7 mouse cellular contexts compared by ENCODE assay signal in genomic region chr1:136345454-136346372, GRCm38 (mm10). TPM values are rescaled to one million over a fixed set of nuclear protein-coding genes. Genes with fewer than 3 reads are reported as not detected.
A peak's percentile ranks its signal among the peaks of the same experiment; 100 is the strongest.
DNase-seq lines count a peak whose midpoint lies in the region; ATAC-seq lines count a peak whose summit lies in the region.

Gene Camsap2, minus strand, starts transcription at chr1:136346104.

- H3K4me3 ChIP-seq in embryonic facial prominence, embryonic 10.5 days, result peak within 1 kb of the TSS; percentile 96
- H3K4me3 ChIP-seq in limb, embryonic 10.5 days, result peak within 1 kb of the TSS; percentile 99
- H3K4me3 ChIP-seq in midbrain, embryonic 12.5 days, result peak within 1 kb of the TSS; percentile 93

- H3K27ac ChIP-seq in embryonic facial prominence, embryonic 10.5 days (replicated peaks), result peak within 1 kb of the TSS; percentile 98
- peak within 1 kb of the TSS; percentile 97 for H3K27ac ChIP-seq in limb, embryonic 10.5 days
- H3K27ac ChIP-seq in midbrain, embryonic 12.5 days (replicated peaks), result peak within 1 kb of the TSS; percentile 98

- peak; percentile 84 for ATAC-seq in granulocyte monocyte progenitor cell, adult 5-6 weeks (replicated peaks; ENCODE audit: poor library complexity, severe bottlenecking)
- ATAC-seq in midbrain, embryonic 12.5 days (ENCODE audit: low FRiP score, low read depth), result peak; percentile 98

- H3K4me1 ChIP-seq in embryonic facial prominence, embryonic 10.5 days, result peaks cover 47% of the 10 kb centered on the region
- H3K4me1 ChIP-seq in limb, embryonic 10.5 days, result peaks cover 34% of the 10 kb centered on the region
- H3K4me1 ChIP-seq in midbrain, embryonic 12.5 days, result peaks cover 34% of the 10 kb centered on the region

- peak within 1 kb of the TSS; percentile 96 for H3K9ac ChIP-seq in midbrain, embryonic 12.5 days (replicated peaks)

- H3K36me3 ChIP-seq in embryonic facial prominence, embryonic 10.5 days (replicated peaks), result peaks cover 5% of the 10 kb centered on the region
- peaks cover 5% of the 10 kb centered on the region for H3K36me3 ChIP-seq in limb, embryonic 10.5 days
- no peaks in the 10 kb centered on the region for H3K36me3 ChIP-seq in midbrain, embryonic 12.5 days

- WGBS in embryonic facial prominence, embryonic 10.5 days, result under 1% methylated on average over 121 of the region's 121 CpGs
- WGBS in limb, embryonic 10.5 days, result under 1% methylated on average over 113 of the region's 121 CpGs
- under 1% methylated on average over 106 of the region's 121 CpGs for WGBS in midbrain, embryonic 12.5 days

- peak within 1 kb of the TSS; percentile 77 for H3K4me2 ChIP-seq in midbrain, embryonic 12.5 days (replicated peaks)

- H3K9me3 ChIP-seq in embryonic facial prominence, embryonic 10.5 days, result no peaks in the 10 kb centered on the region
- H3K9me3 ChIP-seq in limb, embryonic 10.5 days (replicated peaks), result no peaks in the 10 kb centered on the region
- H3K9me3 ChIP-seq in midbrain, embryonic 12.5 days, result no peaks in the 10 kb centered on the region

- peak; percentile 97 for DNase-seq in adrenal gland, postnatal 14 days
- DNase-seq in embryonic facial prominence, embryonic 10.5 days (ENCODE audit: low spot score), result peak; percentile 96
- DNase-seq in kidney, adult 11 months, result peak; percentile 93
- DNase-seq in limb, embryonic 10.5 days (ENCODE audit: low spot score), result peak; percentile 96
- DNase-seq in skeletal muscle tissue, adult 2 months (ENCODE audit: low read depth, low spot score), result peak; percentile 83

- peaks cover 11% of the 10 kb centered on the region for H3K27me3 ChIP-seq in embryonic facial prominence, embryonic 10.5 days (replicated peaks; ENCODE audit: low read depth, poor library complexity, severe bottlenecking)
- no peaks in the 10 kb centered on the region for H3K27me3 ChIP-seq in limb, embryonic 10.5 days (ENCODE audit: low read depth, poor library complexity, severe bottlenecking)
- peaks cover 7% of the 10 kb centered on the region; the same call in 1 of the 2 replicates for H3K27me3 ChIP-seq in midbrain, embryonic 12.5 days

RNA-seq across cellular contexts. Expression of gene Camsap2, which starts in this region (rescaled TPM):
- 47.2 and 47.8 TPM in 2 replicates for total RNA-seq in adrenal gland, postnatal 14 days (2021)
- 11.4 and 12.4 TPM in 2 replicates for polyA plus RNA-seq in embryonic facial prominence, embryonic 10.5 days (2016; fragmentation: Nextera tagmentation; extraction: Ambion mirVana)
- total RNA-seq in granulocyte monocyte progenitor cell, adult 5-6 weeks (2014; fragmentation: Nextera tagmentation), result 3.3 and 4.6 TPM in 2 replicates
- total RNA-seq in granulocyte monocyte progenitor cell, adult 5-6 weeks (2017), result 6.1 and 9.6 TPM in 2 replicates
- 11.6 and 11.7 TPM in 2 replicates for polyA plus RNA-seq in limb, embryonic 10.5 days (2016; fragmentation: Nextera tagmentation; extraction: Ambion mirVana)
- polyA plus RNA-seq in midbrain, embryonic 12.5 days (2016; fragmentation: Nextera tagmentation; extraction: Ambion mirVana), result 34.2 and 38.8 TPM in 2 replicates

Comparison
In these comparisons a context has a peak if more than half of its experiments do, and no peak if none do; other contexts are left out.
1. Peak in every context shown above with its lines: DNase-seq, ATAC-seq, H3K4me3 ChIP-seq and H3K27ac ChIP-seq.